Mouse (Mus musculus): ENCODE data around the gene Samd4.

DNA sequence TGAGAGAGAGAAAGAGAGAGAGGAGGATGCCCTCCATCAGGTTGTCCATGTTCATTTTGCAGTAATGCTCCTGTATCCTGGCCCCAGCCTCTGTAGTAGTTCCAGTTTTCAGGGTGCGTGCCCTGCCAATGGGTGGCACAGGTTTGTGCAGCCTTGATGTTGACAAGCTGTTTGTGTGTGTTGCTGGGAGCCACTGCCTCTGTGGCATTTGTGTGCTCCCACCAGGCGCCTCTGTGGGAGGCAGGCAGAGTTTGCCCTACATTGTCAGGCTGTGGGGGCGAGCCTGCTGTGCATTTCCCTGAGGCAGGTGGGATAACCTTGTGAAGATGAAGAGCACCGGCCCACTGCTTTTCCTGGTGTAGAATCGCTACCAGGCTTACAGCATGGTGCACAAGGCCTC lies 37.8 kb downstream of the Samd4 start:
- TF ChIP-seq CTCF (IDR thresholded peaks at IDR 0.05; ENCODE audit: low read depth, low read length) = no peak
- no peak for TF ChIP-seq POLR2A (IDR thresholded peaks at IDR 0.05; ENCODE audit: insufficient read depth, low read length)
- TF ChIP-seq EP300 (IDR thresholded peaks at IDR 0.05; ENCODE audit: insufficient read depth, low read depth, low read length) = no peak
